Mouse (Mus musculus): ENCODE results near the gene Elovl6. TPM values are rescaled to one million over a fixed set of nuclear protein-coding genes. Genes with fewer than 3 reads are reported as not detected.

Gene Elovl6
- total RNA-seq, 1 experiment from 2014 or later, result 6.5 TPM

DNA sequence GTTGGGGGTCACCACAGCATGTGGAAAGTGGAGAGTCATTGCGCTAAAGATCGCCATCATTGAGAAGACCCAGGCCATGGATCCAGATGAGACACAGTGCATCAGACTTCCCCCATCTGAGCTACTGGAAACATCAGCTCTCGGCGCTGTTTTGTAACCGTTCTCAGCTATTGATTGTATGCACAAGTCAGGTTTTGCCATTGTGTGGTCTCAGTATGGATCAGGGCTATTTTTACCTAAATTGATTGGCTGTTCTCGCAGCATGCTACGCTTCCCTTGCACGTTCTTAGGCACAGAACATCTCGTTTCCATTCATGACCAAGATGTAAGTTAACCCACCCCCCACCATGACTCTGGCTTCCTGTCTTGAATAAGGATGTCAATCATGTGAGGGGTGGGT is 27.9 kb downstream of the Elovl6 start:
- ATAC-seq (replicated peaks; ENCODE audit: insufficient number of reproducible peaks, low FRiP score, low TSS enrichment, poor library complexity, severe bottlenecking), result no peak

DNA sequence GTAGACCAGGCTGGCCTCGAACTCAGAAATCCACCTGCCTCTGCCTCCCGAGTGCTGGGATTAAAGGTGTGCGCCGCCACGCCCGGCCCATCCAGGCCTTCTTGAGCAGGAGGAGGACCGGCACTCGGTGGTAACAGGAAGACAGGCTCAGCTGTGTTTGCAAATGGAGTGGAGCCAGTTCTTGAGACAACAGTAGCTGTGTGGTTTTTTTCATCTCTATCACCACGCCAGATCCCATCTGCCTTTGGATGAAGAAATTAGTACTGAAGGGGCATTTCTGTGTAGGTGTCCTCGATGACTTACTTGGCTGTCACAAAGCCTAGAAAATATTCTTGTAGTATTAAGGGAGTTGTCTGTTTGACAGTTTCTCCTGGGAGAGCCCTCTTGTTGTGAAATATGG is 28.9 kb downstream of the Elovl6 start:
- ATAC-seq (replicated peaks; ENCODE audit: insufficient number of reproducible peaks, low FRiP score, low TSS enrichment, poor library complexity, severe bottlenecking), result no peak

DNA sequence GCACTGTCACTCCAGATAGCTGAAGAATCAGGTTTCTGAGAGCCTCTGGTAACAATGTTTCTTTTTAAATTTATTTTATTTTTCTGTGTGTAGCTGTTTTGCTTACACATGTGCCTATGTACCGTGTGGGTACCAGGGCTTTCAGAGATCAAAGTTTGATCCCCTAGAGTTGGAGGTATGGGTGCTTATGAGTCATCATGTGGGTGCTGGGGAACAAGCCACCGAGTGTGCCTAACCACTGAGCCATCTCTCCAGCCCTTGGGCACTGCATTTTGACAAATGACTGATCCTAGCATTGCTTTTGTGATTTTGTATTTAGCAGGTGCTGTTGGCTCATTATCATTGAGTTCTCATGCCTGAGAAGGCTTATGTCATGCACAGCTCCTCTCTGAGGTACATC is 29.7 kb downstream of the Elovl6 start:
- ATAC-seq (replicated peaks; ENCODE audit: insufficient number of reproducible peaks, low FRiP score, low TSS enrichment, poor library complexity, severe bottlenecking), result no peak

DNA sequence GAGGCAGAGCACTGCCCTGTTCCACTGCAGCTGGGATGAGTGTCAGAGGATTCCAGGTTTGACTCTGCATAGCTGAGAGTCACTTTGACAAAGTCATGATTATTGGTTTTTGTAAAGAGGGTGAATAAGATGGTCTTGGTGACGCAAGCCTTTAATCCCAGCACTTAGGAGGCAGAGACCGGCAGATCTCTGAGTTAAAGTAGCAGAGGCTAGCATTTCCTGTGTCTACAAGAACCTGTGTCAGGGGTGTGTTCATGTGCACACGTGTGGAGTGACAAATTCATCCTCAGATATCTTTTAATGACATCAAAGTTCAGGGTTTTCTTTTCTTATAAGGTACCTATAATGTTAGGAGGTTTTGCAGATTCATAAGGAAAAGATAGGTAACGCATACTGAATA is 30.3 kb downstream of the Elovl6 start:
- no peak for ATAC-seq (replicated peaks; ENCODE audit: insufficient number of reproducible peaks, low FRiP score, low TSS enrichment, poor library complexity, severe bottlenecking)

DNA sequence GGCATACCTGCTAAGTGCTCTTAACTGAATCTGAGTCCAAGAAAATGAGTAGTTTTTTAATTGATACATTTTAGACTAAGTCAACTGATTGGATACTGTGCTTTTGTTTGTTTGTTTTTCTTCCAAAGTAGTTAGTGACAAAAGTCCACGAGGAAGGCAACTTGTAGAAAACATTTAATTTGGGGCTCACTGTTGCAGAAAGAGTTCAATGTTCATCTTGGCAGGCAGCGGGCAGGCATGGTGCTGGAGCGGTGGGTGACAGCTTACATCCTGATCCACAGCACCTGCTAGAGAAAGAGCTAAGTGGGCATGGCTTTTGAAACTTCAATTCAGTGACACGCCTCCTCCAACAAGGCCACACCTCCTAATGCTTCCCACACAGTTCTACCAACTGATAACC is 31.7 kb downstream of the Elovl6 start:
- no peak for ATAC-seq (replicated peaks; ENCODE audit: insufficient number of reproducible peaks, low FRiP score, low TSS enrichment, poor library complexity, severe bottlenecking)

DNA sequence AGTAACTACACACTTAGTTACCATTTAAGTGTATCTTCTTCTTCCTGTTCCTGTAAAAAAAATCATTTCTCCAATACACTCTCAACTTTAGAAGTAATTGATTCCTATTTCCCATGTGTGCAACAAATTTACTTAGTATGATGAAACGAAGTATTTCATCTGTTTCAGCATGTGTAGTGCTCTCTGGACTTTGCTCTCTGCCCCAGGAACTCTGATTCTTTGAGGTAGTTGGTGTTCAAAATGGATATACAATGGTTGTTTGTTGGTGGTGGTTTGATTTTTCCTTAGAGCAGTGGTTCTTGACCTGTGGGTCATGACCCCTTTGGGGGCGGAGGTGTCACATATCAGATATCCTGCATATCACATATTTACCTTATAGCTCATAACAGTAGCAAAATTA is 32.7 kb downstream of the Elovl6 start:
- ATAC-seq (replicated peaks; ENCODE audit: insufficient number of reproducible peaks, low FRiP score, low TSS enrichment, poor library complexity, severe bottlenecking), result no peak

DNA sequence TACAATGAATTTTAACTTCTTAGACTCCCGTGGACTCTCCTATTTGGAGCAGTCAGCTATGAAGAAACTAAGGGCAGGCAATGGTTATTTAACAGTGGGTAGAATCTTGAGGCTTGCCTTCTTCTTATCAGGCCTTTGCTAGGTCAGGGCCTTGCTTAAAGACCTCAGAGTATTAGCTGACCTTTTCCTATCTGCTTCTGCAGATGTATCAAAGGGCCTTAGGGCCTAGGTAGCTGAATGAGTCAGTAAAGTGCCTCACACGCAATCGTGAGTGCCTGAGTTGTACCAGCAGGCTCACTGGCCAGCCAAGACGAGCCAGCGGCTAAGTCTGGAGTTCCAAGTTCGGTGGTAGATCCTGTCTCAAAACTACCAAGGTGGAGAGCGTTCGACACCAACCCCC is 33.3 kb downstream of the Elovl6 start:
- no peak for ATAC-seq (replicated peaks; ENCODE audit: insufficient number of reproducible peaks, low FRiP score, low TSS enrichment, poor library complexity, severe bottlenecking)

DNA sequence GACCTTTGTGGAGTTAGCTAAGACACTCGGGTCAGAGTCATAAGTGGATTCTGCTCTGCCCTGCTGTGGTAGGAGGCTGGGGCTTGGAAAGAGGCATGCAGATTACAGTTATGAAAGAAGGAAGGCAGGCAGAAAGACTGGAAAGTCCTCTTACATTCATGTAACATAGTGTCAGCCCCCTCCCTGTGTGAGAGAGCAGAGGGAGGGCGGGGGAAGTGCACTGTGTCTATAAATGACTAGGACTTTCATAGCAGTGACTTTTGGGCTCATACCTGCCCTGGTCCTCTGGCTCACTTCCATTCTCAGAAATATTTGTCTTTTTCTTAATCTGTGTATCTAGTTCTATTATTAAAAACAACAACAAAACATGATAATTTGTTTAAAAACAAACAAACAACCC is 33.9 kb downstream of the Elovl6 start:
- no peak for ATAC-seq (replicated peaks; ENCODE audit: insufficient number of reproducible peaks, low FRiP score, low TSS enrichment, poor library complexity, severe bottlenecking)

DNA sequence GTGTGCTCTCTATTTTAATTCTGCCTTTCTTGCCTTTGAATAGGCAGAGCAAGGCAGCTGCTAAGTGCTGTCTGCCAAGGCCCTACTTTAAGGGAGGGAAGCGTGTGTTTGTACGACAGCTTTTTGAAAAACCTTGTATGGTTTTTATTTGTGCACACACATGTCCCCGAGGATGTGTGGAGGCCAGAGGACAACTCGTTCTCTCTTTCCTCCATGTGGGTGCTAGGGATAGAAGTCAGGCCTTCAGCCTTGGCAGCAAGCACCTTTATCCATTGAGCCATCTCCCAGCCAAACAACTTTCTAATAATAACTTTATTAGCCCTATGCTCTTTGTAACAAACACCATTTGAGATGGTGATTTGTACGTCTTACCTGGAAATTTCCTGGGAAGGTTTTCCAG is 34.7 kb downstream of the Elovl6 start:
- ATAC-seq (replicated peaks; ENCODE audit: insufficient number of reproducible peaks, low FRiP score, low TSS enrichment, poor library complexity, severe bottlenecking), result no peak

DNA sequence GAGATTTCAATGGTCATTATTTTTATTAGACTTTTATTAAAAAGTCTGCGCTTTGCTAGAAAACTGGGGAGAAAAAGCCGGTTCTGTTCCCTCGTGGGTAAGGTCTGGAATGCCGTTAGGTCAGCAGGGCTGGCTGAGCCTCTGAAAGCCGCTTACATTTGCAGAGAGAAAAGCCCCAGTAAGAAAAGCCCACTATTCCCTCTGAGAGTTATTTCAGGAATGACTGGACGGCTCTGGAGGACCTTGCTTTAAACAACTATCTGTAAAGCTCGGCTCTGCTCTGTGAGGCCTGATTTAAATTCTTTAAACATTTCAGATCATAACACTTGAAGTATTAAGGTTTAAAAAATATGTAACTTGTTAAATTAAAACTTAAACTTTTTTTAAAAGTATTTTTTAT is 36.4 kb downstream of the Elovl6 start:
- no peak for ATAC-seq (replicated peaks; ENCODE audit: insufficient number of reproducible peaks, low FRiP score, low TSS enrichment, poor library complexity, severe bottlenecking)

DNA sequence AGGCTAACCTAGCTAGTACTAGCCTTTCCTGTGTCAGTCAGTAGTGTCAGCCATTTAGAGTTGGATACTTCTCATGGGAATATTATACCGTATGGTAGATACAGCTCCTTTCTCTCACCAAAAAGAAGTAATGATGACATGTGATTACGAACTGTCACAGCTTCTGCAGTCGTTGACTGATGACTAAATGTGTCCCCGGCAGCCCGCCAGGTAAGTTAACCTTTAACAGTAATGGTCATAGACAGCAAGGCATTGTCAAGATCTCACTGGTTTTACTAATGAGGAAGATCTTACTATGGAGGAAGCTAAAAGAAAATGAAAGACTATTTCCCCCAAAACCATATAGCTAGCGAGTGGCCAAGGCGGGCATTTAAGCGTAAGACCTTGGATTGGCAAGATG is 38.8 kb downstream of the Elovl6 start:
- ATAC-seq (replicated peaks; ENCODE audit: insufficient number of reproducible peaks, low FRiP score, low TSS enrichment, poor library complexity, severe bottlenecking), result no peak

DNA sequence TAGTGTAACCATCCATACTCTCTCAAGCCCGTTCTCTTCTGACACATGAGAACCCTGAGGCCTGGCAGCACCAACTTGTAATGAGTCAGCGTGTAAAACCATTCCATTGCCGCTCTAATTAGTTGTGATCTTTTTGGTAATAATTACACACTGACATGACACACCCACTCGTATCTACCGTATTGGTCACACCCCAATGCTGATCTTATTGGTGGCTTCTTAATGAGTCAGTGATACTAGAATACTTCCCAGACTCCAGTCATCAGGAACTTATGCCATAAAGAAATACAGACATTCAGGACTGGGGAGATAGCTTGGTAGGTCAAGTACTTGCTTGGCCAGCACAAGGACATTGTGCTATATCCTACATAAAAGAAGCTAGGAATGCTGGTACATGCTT is 39.5 kb downstream of the Elovl6 start:
- no peak for ATAC-seq (replicated peaks; ENCODE audit: insufficient number of reproducible peaks, low FRiP score, low TSS enrichment, poor library complexity, severe bottlenecking)

DNA sequence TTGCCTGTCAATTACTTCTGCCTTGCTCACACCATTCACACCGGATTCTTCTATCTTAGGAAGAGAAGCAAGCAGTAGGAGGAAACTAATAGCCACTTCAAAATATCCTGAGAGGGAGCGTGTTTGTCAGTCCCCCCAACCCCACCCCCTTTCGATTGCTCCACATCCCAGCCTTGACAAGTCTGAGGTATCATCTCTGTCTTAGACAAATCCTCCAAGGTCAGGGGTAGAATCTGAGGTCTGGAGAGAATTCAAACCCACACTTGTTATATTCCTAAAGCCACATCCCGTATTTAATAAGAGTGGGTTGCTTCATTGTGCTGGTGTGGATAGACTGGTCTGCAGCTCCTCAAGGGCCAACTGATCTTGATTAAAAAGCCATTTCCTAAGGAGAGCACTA is 40.8 kb downstream of the Elovl6 start:
- no peak for ATAC-seq (replicated peaks; ENCODE audit: insufficient number of reproducible peaks, low FRiP score, low TSS enrichment, poor library complexity, severe bottlenecking)

DNA sequence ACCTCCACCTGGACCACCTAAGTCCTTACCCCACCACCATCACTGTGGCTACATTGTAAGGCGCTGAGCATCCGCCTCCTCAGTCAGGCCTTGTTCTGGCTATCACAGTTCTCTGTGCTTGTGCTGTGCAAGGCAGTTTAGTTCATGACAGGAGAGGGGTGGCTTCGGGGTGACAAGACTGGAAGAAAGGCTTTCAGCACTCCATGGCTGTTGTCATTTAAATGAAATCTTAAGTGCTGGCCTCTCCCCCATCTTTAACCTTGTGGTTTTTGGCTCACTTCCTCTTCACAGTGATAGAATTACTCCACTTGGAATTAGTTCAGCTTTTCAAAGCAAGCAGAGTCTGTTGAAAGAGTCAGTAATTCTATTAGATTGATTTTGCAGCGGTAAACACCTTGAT is 41.5 kb downstream of the Elovl6 start:
- peak; percentile 52; the same call in 1 of the 2 replicates for ATAC-seq (replicated peaks; ENCODE audit: insufficient number of reproducible peaks, low FRiP score, low TSS enrichment, poor library complexity, severe bottlenecking)

DNA sequence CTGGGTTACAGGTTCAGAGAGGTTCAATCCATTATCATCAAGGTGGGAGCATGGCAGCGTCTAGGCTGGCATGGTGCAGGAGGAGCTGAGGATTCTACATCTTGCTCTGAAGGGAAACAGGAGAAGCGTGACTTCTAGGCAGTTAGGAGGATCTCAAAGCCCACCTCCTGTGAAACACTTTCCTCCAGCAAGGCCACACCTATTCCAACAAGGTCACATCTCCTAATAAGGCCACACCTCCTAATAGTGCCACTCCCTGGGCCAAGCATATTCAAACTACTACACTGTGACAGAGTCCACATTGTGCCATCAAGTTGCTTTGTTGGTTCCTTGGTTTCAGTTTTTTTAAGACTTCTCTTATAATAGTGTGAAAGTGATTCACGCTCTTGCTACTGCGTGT is 42.9 kb downstream of the Elovl6 start:
- ATAC-seq (replicated peaks; ENCODE audit: insufficient number of reproducible peaks, low FRiP score, low TSS enrichment, poor library complexity, severe bottlenecking), result no peak

DNA sequence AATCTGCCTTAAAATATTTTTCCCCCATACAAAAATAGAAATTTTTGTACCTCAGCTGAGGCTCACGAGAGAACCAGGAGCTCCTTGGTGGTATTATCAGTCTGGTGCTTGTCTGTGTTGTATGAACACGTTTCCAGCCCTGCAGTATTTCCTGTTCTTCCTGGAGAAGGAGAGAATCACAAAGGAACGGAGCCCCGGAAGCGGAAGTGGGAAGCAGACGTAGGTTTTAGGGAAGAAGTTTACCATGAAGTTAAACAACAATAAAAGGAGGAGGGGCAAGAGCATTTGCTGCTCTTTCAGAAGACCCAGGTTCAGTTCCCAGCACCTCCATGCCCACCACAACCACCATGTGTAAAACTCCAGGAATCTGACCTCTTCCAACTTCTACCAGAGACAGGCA is 44.4 kb downstream of the Elovl6 start:
- ATAC-seq (replicated peaks; ENCODE audit: insufficient number of reproducible peaks, low FRiP score, low TSS enrichment, poor library complexity, severe bottlenecking), result no peak

DNA sequence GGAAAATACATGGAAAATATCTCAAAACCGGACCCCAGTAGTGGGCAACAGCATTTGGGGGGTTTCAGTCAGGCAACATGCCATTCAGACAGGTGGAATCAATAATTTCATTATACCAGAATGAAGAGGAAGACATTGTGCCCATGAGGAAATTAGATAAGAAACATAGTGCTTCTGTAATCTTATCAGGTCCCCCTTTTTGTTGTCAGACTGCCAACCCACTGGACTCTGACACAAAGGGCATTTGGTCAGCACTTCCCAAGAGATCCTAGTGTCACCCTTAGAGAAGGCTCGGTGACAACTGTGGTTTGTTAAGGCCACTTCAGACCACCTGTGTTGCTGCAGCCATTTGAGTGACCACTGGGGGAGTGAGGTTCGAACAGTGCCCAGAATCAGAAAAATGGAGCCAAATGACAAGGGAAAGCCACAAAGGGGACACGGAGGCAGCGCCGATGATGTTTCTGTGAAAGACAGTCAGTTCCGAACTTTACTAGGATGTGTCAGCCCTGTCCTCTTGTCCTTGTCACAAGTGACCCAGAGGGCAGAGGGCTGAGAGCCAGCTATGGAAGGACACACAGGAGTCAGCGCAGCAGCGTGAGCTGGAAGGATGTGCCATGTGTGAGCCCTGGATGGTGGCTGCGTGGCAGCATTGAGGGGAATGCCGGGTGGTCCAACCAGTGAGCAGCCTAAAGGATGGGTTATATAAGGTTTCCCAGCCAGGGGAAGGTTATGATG is 46.8 kb downstream of the Elovl6 start:
- ATAC-seq (replicated peaks; ENCODE audit: insufficient number of reproducible peaks, low FRiP score, low TSS enrichment, poor library complexity, severe bottlenecking), result no peak

DNA sequence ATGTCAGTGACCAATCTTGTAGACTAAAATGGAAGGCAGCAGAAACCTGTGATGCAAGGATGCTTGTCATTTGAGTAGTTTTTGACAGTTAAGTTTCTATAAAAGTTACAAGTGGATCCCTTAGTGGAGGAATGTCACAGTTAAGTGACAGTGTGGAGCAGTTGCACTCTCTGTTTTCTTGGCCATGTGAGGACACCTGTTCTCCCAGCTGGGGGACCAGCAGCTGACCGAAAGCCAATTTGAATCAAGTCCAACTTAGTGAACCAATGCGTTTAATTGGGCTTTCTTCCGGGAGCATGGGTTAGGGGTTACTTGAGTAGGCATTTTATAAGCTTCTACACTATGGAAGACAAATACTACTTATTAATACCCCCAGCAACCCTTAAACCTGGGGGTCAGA is 48.9 kb downstream of the Elovl6 start:
- ATAC-seq (replicated peaks; ENCODE audit: insufficient number of reproducible peaks, low FRiP score, low TSS enrichment, poor library complexity, severe bottlenecking), result no peak

DNA sequence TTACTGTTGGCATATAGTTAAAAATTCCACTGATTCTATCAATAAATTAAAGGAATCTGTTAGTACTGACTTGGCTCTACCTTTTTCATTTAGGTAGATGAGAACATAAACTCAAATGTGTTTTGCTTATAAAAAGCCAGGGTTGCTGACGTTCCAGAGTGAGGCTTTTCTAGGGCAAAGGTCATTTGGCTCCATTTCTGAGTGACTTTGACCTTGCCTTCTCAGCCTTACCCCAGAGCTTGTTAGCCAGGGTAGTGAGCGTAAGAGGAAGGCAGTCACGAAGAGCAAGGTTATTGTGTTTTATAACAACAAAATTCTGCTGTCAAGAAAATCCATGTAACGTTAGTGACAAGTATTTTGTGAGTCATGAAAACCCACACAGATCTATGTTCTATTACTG is 50.3 kb downstream of the Elovl6 start:
- no peak for ATAC-seq (replicated peaks; ENCODE audit: insufficient number of reproducible peaks, low FRiP score, low TSS enrichment, poor library complexity, severe bottlenecking)

DNA sequence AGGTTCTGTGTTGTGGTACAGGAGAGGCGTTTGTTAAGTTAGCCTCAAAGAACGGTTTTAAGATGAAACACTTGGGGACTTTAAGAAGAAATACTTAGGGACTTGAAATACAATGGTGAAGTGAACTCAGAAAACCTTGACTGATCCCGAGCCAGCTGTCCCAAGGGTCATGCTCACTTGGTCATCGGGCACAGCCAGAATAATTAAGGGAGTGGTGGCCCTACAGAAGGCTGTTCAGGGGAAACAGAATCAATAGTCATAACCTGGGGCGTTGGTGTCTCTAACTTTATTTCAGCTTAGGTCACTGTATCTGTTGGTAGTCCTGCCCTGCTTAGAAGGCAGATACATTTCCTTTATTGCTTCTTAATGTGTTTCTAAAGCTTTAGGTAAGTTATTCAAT is 51.1 kb downstream of the Elovl6 start:
- no peak for ATAC-seq (replicated peaks; ENCODE audit: insufficient number of reproducible peaks, low FRiP score, low TSS enrichment, poor library complexity, severe bottlenecking)

DNA sequence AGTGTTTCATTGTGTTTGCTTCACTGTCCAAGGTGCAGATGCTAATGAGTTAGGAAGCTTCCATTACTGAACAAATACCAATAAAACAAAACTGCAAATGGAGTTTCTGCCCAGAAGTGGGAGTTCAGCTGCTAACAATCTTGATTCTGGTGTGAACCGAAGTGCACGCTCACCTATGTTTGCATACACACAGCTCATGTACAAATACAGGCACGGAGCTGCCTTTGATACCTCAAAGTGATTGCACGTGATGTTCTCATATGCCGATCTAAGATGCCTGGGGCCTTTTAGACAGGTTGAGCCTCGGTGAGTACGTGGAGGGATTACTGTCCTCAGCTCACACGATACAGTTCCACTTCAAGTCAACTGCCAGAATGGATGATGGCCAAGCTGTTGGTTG is 55.8 kb downstream of the Elovl6 start:
- ATAC-seq (replicated peaks; ENCODE audit: insufficient number of reproducible peaks, low FRiP score, low TSS enrichment, poor library complexity, severe bottlenecking), result no peak

Measured in monocyte, adult 5-6 weeks (primary cell).